Mouse (Mus musculus) E14TG2a.4 (cell line): ENCODE measurements around the gene Ppt1.

ENCODE experiments used
- H3K27me3 ChIP-seq: 2 replicates; pipeline ENCODE4 v1.6.1; 2014; ENCODE audit warnings: low read length, control low read depth; ENCODE audit not compliant: insufficient read depth
- H3K36me3 ChIP-seq: 2 replicates; pipeline ENCODE4 v1.6.1; 2014; ENCODE audit warnings: low read length, control low read depth; ENCODE audit not compliant: insufficient read depth
- H3K4me1 ChIP-seq: replicated peaks from 2 replicates; pipeline ENCODE4 v1.6.1; 2014; ENCODE audit warnings: low read depth, low read length, control low read depth
- H3K4me3 ChIP-seq: replicated peaks from 2 replicates; pipeline ENCODE4 v1.5.1; 2014; ENCODE audit warnings: mild to moderate bottlenecking, low read length
- H3K9me3 ChIP-seq: 2 replicates; pipeline ENCODE4 v1.6.1; 2014; ENCODE audit warnings: low read length, control low read depth
- CTCF ChIP-seq: conservative IDR thresholded peaks from 2 replicates; pipeline ENCODE4 v1.5.1; 2014; ENCODE audit warnings: low read length
- NANOG ChIP-seq: IDR thresholded peaks from 2 replicates; pipeline ENCODE4 v1.6.1; 2014; ENCODE audit warnings: borderline replicate concordance, low read length, mixed read lengths
- POU5F1 ChIP-seq: IDR thresholded peaks from 2 replicates; pipeline ENCODE4 v1.6.1; 2014; ENCODE audit warnings: low read length, borderline replicate concordance

The Ppt1 gene

DNA sequence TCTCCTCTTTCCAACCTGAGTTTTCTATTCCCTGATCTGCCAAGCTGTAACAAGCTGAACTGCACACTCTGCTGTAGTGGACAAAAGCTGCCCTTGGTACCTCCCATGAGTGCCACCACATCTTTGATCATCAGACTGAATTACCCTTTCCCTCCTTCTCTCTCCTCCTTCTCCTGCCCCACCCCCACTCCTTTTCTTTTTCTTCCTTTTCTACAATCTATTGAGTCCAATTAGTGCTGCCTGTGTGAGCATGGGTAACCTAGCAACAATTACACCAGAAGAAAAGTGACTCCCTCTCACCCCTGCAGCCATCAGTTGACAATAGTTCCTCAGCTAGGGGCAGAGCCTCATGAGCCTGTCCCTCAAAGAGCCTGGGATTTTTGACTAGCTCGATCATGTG lies 4.2 kb upstream of the Ppt1 start:
- TF ChIP-seq POU5F1 (no peak), CTCF (no peak), NANOG (no peak)
- Histone ChIP-seq H3K9me3 (no peaks in the 10 kb centered on the region), H3K4me3 (no peak overlapping the region), H3K4me1 (peaks cover 16% of the 10 kb centered on the region), H3K27me3 (no peaks in the 10 kb centered on the region), H3K36me3 (no peaks in the 10 kb centered on the region)

DNA sequence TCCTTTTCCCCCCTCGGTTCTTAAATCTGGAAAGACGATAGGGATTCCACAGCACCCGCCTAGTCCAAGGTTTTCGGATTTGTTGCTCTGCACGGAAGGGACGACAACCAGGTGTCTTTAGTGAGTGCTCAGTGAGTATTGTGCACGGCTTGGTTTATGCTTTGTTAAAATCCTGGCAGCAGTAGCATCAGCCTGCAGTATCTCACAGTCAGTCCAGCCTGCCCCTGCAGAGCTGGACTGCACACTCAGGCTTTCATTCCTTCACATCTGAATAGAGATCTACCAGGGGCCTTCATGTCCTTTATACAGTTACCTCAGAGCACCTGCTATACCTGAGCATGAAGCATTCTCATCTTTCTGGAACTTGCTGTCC lies 347 bp downstream of the Ppt1 start:
- no peaks in the 10 kb centered on the region for H3K36me3 ChIP-seq
- H3K4me3 ChIP-seq, result peak overlapping the region; percentile 94
- peaks cover 30% of the 10 kb centered on the region for H3K4me1 ChIP-seq
- TF ChIP-seq POU5F1 (no peak), CTCF (no peak), NANOG (no peak)
- H3K27me3 ChIP-seq, result no peaks in the 10 kb centered on the region
- no peaks in the 10 kb centered on the region for H3K9me3 ChIP-seq

DNA sequence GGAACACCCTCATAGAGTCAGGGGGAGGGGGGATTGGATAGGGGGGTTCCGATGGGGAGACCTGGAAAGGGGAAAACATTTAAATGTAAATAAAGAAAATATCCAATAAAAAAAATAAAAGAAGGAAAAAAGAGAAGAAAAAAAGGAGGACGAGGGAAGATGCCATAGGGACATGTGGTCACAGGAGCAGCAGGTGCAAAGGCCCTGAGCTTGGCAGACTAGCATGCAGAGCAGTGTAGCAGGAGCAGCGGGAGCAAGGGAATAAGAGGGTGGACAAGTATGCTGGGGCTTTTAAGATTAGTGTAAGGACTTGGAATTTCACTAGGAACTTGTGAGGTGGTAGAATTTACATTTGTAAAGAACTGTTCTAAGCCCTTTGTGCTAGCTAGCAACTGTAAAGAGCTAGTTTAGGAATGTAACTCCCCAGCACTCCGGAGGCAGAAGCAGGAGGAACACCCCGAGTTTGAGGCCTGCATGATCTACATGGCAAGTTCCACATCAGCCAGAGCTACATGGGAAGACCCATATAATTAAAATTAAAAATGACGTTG lies 1.2 kb downstream of the Ppt1 start:
- no peaks in the 10 kb centered on the region for H3K9me3 ChIP-seq
- peaks cover 30% of the 10 kb centered on the region for H3K4me1 ChIP-seq
- peaks cover 8% of the 10 kb centered on the region for H3K36me3 ChIP-seq
- peak overlapping the region; percentile 94; the same call in 1 of the 2 replicates for H3K4me3 ChIP-seq
- H3K27me3 ChIP-seq, result no peaks in the 10 kb centered on the region
- TF ChIP-seq POU5F1, result no peak
- no peak for TF ChIP-seq NANOG
- TF ChIP-seq CTCF, result no peak

DNA sequence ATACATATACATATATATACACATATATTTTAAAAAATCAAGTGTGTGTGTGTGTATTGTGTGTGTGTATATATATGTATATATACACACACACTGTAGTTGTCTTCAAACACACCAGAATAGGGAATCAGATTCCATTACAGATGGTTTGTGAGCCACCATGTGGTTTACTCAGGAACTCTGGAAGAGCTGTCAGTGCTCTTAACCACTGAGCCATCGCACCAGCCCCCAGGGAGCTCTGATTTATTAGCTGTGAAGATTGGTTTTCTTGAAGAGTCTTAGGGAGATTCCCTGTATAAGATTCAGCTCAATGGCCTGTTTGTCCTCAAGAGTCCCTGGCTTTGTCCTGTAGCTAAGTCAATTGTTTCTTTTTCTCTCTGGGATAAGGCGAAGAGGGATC lies 2.0 kb downstream of the Ppt1 start:
- TF ChIP-seq CTCF, result no peak
- no peak overlapping the region for H3K4me3 ChIP-seq

DNA sequence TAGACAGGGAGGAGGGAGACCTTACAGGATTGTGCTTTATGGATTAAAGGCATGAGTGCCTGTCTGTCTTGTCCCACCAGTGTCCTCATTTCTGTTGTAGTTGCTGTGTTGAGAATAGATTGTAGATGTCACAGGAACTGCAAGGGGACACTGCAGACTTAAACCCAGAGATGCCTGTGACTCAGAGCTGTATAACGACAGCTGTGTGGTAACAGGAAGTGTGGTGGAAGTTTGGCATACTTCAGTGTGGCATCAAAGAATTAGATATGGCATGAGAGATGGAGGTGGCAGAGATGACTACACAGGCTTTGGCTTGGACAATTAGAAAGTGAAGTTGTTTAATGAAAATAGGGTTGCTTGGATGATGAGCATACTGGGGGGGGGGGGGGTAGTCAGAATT lies 2.4 kb downstream of the Ppt1 start:
- Histone ChIP-seq H3K4me3 (no peak overlapping the region), H3K9me3 (no peaks in the 10 kb centered on the region), H3K27me3 (no peaks in the 10 kb centered on the region), H3K36me3 (peaks cover 12% of the 10 kb centered on the region), H3K4me1 (peaks cover 30% of the 10 kb centered on the region)
- TF ChIP-seq NANOG, result no peak
- TF ChIP-seq CTCF, result no peak
- TF ChIP-seq POU5F1, result no peak

More for the DNA sequence above, 2.0 kb downstream of the Ppt1 start:
- H3K27me3 ChIP-seq, result no peaks in the 10 kb centered on the region
- H3K4me1 ChIP-seq, result peaks cover 30% of the 10 kb centered on the region
- no peaks in the 10 kb centered on the region for H3K9me3 ChIP-seq
- peaks cover 12% of the 10 kb centered on the region for H3K36me3 ChIP-seq

DNA sequence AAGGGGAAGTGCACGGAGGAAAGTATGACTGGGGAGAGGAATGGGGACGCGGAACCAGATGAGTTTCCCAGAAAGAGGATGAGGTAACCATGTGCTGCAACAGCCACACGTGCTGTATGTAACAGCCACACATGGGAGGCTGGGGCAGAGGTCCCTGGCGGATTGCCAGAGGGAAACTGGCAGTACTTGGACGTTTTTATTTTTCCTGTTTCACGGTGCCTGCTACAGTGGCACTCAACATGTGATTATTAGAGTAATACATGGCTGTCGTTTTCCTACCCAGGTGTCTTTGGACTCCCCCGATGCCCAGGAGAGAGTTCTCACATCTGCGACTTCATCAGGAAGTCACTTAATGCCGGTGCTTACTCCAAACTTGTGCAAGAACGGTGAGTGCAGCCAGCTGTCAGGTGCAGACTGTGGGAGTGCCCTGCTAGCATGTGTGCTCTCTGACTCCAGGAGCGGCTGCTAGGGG lies 12.1 kb downstream of the Ppt1 start:
- peaks cover 20% of the 10 kb centered on the region for H3K4me1 ChIP-seq
- TF ChIP-seq NANOG (no peak), CTCF (no peak), POU5F1 (no peak)
- no peaks in the 10 kb centered on the region for H3K27me3 ChIP-seq
- H3K36me3 ChIP-seq, result peaks cover 80% of the 10 kb centered on the region
- no peak overlapping the region for H3K4me3 ChIP-seq
- H3K9me3 ChIP-seq, result no peaks in the 10 kb centered on the region

DNA sequence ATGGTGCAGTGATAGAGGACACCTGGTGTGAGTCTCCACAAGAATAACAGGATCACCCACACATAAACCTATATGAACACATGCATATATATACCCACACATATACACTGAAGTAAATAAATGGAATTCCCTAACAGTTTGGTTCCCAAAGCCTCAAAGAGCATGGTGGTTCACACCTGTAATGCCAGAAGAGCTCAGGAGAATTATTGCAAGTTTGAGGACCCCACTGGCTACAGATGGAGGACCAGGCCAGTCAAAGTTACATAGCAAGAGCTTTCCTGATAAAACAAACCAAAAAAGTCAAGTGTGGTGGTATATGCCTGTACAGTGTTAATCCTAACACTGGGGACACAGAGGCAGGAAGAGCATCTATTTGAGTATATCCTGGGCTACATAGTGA lies 15.5 kb downstream of the Ppt1 start:
- Histone ChIP-seq H3K9me3 (no peaks in the 10 kb centered on the region), H3K4me3 (no peak overlapping the region), H3K4me1 (peaks cover 20% of the 10 kb centered on the region), H3K27me3 (no peaks in the 10 kb centered on the region), H3K36me3 (peaks cover 87% of the 10 kb centered on the region)
- TF ChIP-seq POU5F1 (no peak), NANOG (no peak), CTCF (no peak)

DNA sequence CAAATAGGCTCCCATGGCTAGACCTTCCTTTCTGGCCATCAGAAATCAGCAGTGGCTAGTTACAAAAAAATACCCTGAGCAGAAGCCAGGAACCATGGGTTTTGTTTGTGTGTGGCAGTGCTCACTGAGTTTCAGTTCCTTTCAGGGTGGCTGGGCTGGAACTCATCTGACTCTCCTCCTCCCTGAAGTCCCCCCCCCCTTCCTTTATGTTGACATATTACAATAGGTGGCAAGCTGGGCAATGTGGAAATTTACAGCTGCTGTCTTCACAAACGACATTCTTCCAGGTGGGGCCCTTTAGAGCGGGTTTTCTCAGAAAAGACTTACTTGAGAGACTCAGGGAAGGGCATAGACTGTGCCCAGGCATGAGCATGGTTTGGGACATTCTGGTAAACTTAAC lies 17.6 kb downstream of the Ppt1 start:
- H3K36me3 ChIP-seq, result peaks cover 89% of the 10 kb centered on the region
- no peaks in the 10 kb centered on the region for H3K9me3 ChIP-seq
- peaks cover 17% of the 10 kb centered on the region for H3K4me1 ChIP-seq
- H3K27me3 ChIP-seq, result no peaks in the 10 kb centered on the region
- H3K4me3 ChIP-seq, result no peak overlapping the region
- TF ChIP-seq CTCF (no peak), NANOG (no peak), POU5F1 (no peak)

DNA sequence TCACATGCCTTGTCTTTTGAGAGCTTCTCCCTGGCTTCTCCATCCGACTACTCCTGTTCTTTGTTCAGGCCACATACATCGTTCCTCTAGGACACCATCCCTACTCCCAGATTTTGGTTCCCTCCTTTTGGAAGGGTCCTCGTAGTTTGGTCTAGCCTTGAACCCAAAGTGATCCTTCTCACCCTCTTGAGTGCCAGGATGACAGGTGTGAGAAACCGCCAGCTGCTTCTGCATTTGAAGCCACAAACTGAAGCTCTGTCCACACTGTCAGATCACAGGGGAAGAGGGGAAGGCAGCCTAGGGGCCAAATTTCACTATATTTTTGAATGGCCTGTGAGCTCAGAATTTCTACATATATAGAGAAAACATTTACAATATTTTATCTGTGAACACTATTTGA lies 18.7 kb downstream of the Ppt1 start:
- no peaks in the 10 kb centered on the region for H3K27me3 ChIP-seq

More for the DNA sequence above, 18.7 kb downstream of the Ppt1 start:
- H3K4me3 ChIP-seq, result no peak overlapping the region
- no peak for TF ChIP-seq POU5F1
- no peak for TF ChIP-seq NANOG
- TF ChIP-seq CTCF, result no peak
- H3K9me3 ChIP-seq, result no peaks in the 10 kb centered on the region
- peaks cover 9% of the 10 kb centered on the region for H3K4me1 ChIP-seq
- peaks cover 90% of the 10 kb centered on the region for H3K36me3 ChIP-seq
